Mouse (Mus musculus) cerebellum, adult 2 months (tissue): ENCODE data around the gene Cenpq. TPM values are rescaled to one million over a fixed set of nuclear protein-coding genes. Genes with fewer than 3 reads are reported as not detected.

Experiments used
- DNase-seq, 2 experiments: peaks; one replicate each; pipeline ENCODE4 v3.0.0; 2021
- H3K27ac ChIP-seq: fragments of 200-500 bp; 2 replicates; pipeline ENCODE4 v1.5.1; 2012; ENCODE audit warnings: low read length, control low read depth, inconsistent platforms; ENCODE audit not compliant: insufficient read depth
- H3K27me3 ChIP-seq: fragments of 200-500 bp; 2 replicates; pipeline ENCODE4 v1.6.1; 2012; ENCODE audit warnings: inconsistent platforms, mild to moderate bottlenecking, low read length, moderate library complexity; ENCODE audit not compliant: control insufficient read depth, insufficient read depth
- H3K4me1 ChIP-seq: fragments of 200-500 bp; 2 replicates; pipeline ENCODE4 v1.6.1; 2011; ENCODE audit warnings: low read length; ENCODE audit not compliant: control insufficient read depth, insufficient read depth
- H3K4me3 ChIP-seq: fragments of 200-500 bp; replicated peaks from 2 replicates; pipeline ENCODE3; 2011; ENCODE audit warnings: mild to moderate bottlenecking, low read depth, low read length, control low read depth; ENCODE audit not compliant: insufficient read depth
- CTCF ChIP-seq: fragments of 200-500 bp; IDR thresholded peaks from 2 replicates; pipeline ENCODE4 v1.5.1; 2011; ENCODE audit warnings: low read depth, mild to moderate bottlenecking, control low read depth, low read length, moderate library complexity, borderline replicate concordance; ENCODE audit not compliant: insufficient read depth
- POLR2A ChIP-seq: fragments of 200-500 bp; IDR thresholded peaks from 2 replicates; pipeline ENCODE4 v1.6.1; 2011; ENCODE audit warnings: low read length, control low read depth, borderline replicate concordance; ENCODE audit not compliant: insufficient read depth
- WGBS: fragments of 180-500 bp; shearing (Covaris S2); methylation state at CpG from one replicate; pipeline ENCODE4 v1.1.7; 2018; 5-methylcytosine and 5-hydroxymethylcytosine counted together
- polyA plus RNA-seq: library from polyadenylated mRNA; depleted of rRNA; stranded (reverse); fragments of >200 nt; gene quantifications from 2 replicates; pipeline ENCODE4 v1.2.3, GENCODE M21; 2012; rRNA removed

Gene Cenpq
- 4.7 and 4.8 TPM in 2 replicates for polyA plus RNA-seq

- no peaks in the 10 kb centered on the region for H3K4me1 ChIP-seq
- H3K27me3 ChIP-seq = no peaks in the 10 kb centered on the region
- peak within 1 kb of the TSS; percentile 73 for H3K27ac ChIP-seq
- no peak for TF ChIP-seq CTCF
- TF ChIP-seq POLR2A = peak; percentile 85; the same call in 1 of the 2 replicates
- peak; percentile 99 for DNase-seq
- under 1% methylated on average over 50 of the region's 50 CpGs for WGBS
- peak within 1 kb of the TSS; percentile 87 for H3K4me3 ChIP-seq
Observed at GRCm38 (mm10) chr17:40934420-40935231, at the start of gene Cenpq, which contains the start of gene Mut. Gene Cenpq (minus strand): TSS chr17:40935047. Gene Mut (plus strand): TSS chr17:40934685.

GRCm38 (mm10) chr17:40977914-40978313, 43.1 kb upstream of the Cenpq start:
- Histone ChIP-seq H3K27ac (no peak overlapping the region), H3K4me1 (no peaks in the 10 kb centered on the region), H3K27me3 (no peaks in the 10 kb centered on the region), H3K4me3 (no peak overlapping the region)
- TF ChIP-seq CTCF (no peak), POLR2A (no peak)
- peak in 1 of 2 experiments; percentile 6 for DNase-seq
- 57% methylated on average over 11 of the region's 11 CpGs for WGBS

GRCm38 (mm10) chr17:40948518-40948917, 13.7 kb upstream of the Cenpq start:
- no peak for DNase-seq
- TF ChIP-seq CTCF = no peak
- TF ChIP-seq POLR2A = no peak
- 89% methylated on average over 3 of the region's 3 CpGs for WGBS
- no peak overlapping the region for H3K27ac ChIP-seq
- no peaks in the 10 kb centered on the region for H3K4me1 ChIP-seq
- no peaks in the 10 kb centered on the region for H3K27me3 ChIP-seq
- H3K4me3 ChIP-seq = no peak overlapping the region

- peak overlapping the region; percentile 87 for H3K4me3 ChIP-seq
- TF ChIP-seq CTCF = no peak
- no peak for TF ChIP-seq POLR2A
- no peak overlapping the region for H3K27ac ChIP-seq
- 1% methylated on average over 14 of the region's 14 CpGs for WGBS
- H3K4me1 ChIP-seq = no peaks in the 10 kb centered on the region
- H3K27me3 ChIP-seq = no peaks in the 10 kb centered on the region
- no peak for DNase-seq
Observed at GRCm38 (mm10) chr17:40933985-40934384, 862 bp downstream of the Cenpq start.

GRCm38 (mm10) chr17:40915499-40915898, 19.3 kb downstream of the Cenpq start:
- TF ChIP-seq POLR2A = no peak
- TF ChIP-seq CTCF = no peak
- no peaks in the 10 kb centered on the region for H3K4me1 ChIP-seq
- DNase-seq = no peak
- no peaks in the 10 kb centered on the region for H3K27me3 ChIP-seq
- 93% methylated on average over 2 of the region's 2 CpGs for WGBS
- no peak overlapping the region for H3K4me3 ChIP-seq
- no peak overlapping the region for H3K27ac ChIP-seq

GRCm38 (mm10) chr17:40914250-40914649, 20.6 kb downstream of the Cenpq start, which contains the start of gene Glyatl3:
Gene Glyatl3 (minus strand): TSS chr17:40914350.
- H3K27me3 ChIP-seq = no peaks in the 10 kb centered on the region
- DNase-seq = no peak
- 93% methylated on average over 2 of the region's 2 CpGs for WGBS
- no peak within 1 kb of the TSS for H3K4me3 ChIP-seq
- no peaks in the 10 kb centered on the region for H3K4me1 ChIP-seq
- H3K27ac ChIP-seq = no peak within 1 kb of the TSS
- TF ChIP-seq POLR2A (no peak), CTCF (no peak)

GRCm38 (mm10) chr17:40904721-40905154, 30.1 kb downstream of the Cenpq start:
- TF ChIP-seq POLR2A (no peak), CTCF (no peak)
- peak; percentile 58 to 60 for DNase-seq
- WGBS = 2% methylated on average over 13 of the region's 14 CpGs
- Histone ChIP-seq H3K27me3 (no peaks in the 10 kb centered on the region), H3K27ac (no peak overlapping the region), H3K4me3 (peak overlapping the region; percentile 29), H3K4me1 (no peaks in the 10 kb centered on the region)

- no peaks in the 10 kb centered on the region for H3K27me3 ChIP-seq
- peak in 1 of 2 experiments; percentile 18 for DNase-seq
- TF ChIP-seq CTCF (no peak), POLR2A (no peak)
- H3K4me1 ChIP-seq = no peaks in the 10 kb centered on the region
- WGBS = 10% methylated on average over 11 of the region's 11 CpGs
- no peak overlapping the region for H3K27ac ChIP-seq
- H3K4me3 ChIP-seq = no peak overlapping the region
Observed at GRCm38 (mm10) chr17:40904056-40904597, 30.7 kb downstream of the Cenpq start.
